Mouse (Mus musculus): ENCODE results near the gene Hoxa13. TPM values are rescaled to one million over a fixed set of nuclear protein-coding genes. Genes with fewer than 3 reads are reported as not detected.

The Hoxa13 gene
- total RNA-seq, 2 experiments from 2014 or later: not detected

DNA sequence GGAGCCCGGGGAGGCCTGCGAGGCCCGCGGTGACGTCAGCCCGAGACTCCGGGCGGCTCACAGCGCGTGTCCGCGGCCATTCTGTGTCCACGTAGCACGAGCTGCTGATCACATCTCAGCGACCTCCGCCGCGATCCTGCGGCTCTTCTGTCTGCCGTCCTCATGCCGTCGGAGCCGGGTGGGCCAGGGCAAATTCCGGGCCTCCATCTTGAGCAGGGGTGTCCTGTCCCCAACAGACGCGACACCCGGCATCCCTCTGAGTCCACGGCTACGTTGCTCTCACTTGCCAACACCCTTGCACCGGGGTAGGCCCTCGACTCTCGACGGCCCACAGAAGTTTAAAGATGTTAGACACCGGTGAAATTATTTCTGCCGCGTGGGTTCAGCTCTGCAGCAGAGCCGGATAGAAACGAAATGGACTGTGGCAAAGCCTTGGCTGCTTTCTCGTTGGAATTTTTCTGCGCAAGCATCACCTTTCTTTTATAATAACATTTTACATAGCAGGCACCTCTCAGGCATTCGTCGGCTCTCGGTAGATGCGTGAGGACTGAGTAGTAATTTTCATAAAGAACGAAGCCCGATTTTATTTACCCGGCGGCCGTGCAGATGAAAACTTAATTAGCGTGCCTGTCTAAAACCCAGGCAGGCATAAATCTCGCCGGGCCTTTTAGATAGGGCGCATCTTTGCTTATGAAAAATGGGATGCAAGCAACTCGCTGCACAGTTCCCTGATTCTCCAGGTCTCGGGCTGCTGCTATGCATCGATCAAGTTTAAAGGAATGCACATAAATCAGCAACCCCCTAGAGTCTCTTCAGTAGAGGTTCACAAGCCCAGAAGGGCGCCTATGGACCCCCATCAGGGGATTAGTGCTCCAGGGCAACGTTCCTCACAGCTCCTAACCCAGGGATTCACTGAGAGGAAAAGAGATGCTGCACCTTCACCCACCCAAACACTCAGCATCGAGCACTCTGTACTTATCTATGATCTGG is 6.9 kb downstream of the Hoxa13 start:
- no peak for ATAC-seq (replicated peaks; ENCODE audit: low FRiP score, poor library complexity, severe bottlenecking)

DNA sequence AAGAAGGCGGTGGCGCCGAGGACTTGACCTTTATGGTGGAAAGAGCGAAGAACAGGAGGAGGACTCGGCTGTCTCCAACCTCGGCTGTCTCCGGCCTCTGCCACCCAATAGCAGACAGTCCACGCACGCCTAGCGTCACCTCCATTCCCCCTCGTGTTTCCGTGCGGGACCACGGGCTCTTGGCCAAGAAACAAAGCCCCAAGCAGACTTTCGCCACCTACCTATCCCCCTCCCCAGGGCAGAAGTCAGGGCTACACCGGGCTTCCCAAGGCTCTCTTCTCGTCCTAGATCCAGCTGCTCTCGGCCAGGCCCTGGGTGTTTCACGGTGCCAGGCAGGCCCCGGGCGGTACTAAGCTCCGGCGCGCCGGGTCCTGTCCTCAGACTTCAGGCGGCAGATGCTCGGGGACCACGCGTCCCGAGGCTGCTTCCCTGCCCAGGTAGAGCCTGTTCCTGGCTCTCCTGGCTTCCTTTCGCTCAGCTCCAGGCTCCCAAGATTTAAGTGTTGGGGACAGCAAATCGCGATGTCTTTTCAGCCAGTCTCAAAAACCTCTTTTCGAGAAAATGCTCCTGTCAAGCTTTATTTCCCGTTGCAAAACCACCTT is 7.8 kb downstream of the Hoxa13 start:
- ATAC-seq (replicated peaks; ENCODE audit: low FRiP score, poor library complexity, severe bottlenecking): no peak

DNA sequence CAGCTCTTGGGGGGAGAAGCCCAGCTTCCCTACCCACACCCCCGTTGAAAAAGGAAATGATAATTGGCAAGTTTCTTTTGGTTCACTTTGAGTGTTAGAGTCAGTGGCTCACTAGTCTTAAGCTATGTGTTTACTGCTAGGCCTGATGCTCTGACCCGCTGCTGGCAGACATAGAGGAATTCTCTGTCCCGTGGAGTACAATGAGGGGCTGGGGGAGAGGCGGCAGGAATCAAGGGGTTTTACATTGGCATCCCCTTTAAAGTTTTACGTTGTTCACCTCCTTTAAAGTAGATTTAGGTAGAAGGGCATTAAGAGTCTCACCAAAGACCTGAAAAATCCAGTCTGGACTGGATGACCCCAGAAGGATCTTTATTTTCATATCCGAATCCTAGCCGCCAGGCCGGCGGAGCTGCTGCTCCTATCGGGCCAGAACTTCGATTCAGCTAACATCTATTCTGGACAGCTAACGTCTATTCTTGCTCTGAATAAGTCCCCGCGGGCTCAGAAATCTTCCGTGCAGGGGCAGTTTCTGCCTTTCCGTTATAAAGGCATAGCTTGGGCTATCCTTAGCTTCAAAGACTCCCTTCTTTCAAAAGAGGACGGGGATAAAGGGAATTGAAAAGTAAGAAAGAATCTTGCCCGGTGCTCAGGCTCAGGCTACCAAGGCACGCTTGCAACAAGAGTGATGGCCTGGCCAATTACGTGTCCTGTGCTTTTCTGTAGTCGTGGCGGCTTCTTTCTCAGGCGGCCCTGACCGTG is 8.5 kb downstream of the Hoxa13 start:
- no peak for ATAC-seq (replicated peaks; ENCODE audit: low FRiP score, poor library complexity, severe bottlenecking)

DNA sequence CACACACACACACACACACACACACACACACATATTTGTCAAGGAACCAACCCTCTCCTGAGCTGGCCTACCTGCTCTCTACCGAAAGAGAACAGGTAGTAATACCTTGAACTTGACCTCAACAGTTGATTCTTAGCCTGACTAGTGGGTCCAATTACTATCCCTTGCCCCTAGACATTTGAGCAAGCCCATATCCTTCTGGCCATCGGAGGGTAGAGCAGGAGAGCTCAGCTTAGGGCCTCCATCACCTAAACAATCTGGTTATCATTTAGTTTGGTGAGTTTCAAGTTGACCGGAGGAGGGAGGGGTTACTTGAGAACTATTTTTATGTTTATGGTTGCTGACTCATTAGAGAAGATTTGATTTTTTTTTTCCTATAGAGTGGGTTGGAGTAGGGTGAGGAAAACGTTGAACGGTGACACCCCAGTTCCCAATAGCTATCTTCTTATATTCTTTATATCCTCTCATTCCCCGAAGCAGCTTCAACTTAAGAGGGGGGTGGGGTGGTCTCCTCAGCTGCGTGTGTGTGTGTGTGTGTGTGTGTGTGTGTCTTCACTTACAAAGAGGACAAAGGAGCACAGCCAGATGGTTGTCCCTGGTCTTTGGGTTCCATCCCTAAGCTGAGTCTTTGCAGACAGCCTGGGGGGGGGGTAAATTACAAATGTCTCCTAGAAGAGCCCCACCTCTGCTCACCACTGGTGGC is 9.4 kb downstream of the Hoxa13 start:
- ATAC-seq (replicated peaks; ENCODE audit: low FRiP score, poor library complexity, severe bottlenecking): no peak

DNA sequence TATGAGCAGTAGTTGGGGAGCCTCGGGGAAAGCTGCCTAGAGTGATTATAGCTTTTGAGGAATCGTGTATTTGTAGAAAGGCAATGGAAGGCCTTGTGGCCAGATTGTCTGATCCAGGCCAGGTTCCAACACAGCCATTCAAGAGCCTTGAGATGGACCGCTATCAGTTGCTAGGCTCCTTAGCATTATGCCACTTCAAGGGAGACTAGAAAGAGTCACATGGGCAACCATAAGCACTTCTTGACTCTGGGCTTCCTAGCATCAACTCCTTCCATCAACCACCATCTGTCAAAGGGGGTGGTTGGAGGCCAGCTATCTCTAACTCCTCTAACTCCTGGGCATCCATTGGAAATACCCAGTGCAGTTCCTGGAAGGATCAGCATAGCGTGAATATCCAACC is 10.9 kb downstream of the Hoxa13 start:
- ATAC-seq (replicated peaks; ENCODE audit: low FRiP score, poor library complexity, severe bottlenecking): no peak

DNA sequence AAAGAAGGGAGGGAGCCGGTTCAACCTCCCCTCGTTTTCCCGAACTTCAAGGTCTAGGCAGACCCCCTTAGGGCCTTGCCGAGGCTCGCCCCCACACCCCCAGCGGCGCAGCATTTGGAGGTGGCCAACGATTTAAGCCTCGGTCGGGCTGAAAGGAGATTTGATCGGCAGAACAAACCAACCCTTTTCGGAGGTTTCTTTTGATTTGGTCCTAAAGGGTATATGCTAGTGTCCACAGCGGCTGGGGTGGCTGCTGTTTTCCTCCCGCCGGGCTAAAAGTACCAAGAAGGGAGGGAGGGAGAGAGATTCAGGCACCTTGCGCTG is 11.3 kb downstream of the Hoxa13 start:
- ATAC-seq (replicated peaks; ENCODE audit: low FRiP score, poor library complexity, severe bottlenecking): no peak

DNA sequence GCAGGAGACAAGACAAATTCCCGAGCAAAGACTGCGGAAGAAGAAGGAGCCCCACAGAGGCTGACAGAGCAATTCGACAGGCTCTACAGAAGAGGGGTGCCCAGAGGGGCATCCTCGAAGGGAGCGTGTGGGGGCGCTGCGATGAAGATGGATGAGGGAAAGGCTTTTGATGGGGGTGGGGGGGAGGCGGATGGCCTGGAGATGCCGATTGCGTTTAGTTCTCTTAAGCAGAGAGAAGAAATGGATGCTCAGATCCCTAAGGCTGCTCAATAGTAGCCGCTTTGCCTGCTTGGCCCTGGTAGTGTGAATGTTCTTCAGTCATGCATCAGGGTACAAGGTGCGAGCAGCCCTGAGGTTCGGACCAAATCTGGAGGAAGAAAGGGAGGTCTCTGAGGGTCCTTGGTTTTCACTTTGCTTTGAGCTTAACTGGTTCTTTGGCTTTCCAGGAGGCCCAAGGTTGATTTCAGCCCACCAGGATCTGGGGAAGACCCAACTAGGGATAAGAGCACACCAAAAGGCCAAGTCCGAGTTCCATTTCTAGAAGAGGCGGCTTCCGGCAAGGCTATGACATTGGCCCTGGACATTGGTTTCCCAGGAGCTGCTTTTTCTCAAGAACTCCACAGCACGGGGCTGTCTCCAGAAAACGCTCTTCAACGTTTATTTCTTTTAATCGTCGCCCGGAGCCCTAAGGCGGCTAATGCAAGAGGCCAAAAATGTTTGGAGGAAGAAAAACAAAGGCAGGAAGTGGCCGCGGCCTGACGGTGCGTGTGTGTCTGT is 11.9 kb downstream of the Hoxa13 start:
- ATAC-seq (replicated peaks; ENCODE audit: low FRiP score, poor library complexity, severe bottlenecking): no peak

DNA sequence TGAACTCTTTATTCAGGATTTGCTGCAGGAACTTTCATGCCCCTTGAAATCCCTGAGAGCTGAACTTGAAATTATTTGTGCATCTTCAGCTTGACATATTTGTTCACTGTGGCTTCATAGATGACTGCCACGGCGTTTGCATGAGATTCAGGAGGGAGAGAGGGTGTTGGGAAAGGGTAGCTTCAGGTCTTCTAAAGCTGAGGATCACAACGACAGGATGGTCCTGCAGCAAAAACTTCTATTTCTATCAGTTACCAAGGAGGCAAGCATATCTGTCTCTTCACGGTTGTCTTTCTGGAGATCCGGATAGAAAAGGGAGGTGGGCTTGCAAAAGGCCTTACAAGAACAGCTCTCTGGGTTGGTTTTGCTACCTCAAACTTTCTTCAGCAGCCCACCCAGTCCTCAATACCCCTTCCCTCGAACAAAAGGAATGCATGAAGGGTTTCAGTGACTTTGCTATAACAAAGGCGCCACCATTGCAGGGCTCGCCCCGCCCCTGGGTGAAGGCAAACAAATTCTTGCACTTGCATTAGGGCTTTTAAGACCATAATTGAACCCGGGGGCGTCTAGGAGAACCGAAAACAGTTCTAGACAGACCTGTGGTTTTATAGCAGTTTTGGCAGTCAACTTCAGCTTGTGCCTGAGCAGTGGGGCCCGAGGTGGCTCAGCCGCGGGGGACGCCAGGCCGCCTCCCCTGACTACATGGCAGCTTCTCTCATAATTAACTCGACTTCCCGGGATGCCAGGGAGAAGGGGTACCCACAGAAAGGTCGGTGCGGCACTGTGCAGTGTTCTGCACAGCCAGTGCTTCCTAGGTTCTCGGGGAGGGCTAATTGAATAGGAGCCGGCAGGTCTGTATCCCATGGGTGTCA is 12.7 kb downstream of the Hoxa13 start:
- ATAC-seq (replicated peaks; ENCODE audit: low FRiP score, poor library complexity, severe bottlenecking): no peak

DNA sequence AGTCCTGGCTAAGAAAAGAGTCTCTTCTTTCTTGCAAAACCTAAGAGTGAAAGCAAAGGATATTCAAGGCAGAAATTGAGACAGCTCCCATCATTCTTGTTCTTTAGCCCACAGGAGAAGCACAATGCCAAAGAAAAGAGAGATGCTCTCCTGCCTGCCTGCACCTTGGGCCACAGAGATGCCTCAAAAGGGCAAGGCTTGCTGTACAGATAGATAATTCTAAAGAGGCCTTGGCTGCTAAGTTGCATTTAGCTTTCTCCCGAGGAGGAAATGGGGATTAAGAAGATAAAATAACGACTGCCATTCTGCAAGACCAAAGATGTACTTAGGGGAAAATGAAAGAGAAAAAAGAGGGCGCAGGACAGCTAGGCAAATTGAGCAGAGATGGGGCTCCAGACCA is 13.8 kb downstream of the Hoxa13 start:
- ATAC-seq (replicated peaks; ENCODE audit: low FRiP score, poor library complexity, severe bottlenecking): no peak

DNA sequence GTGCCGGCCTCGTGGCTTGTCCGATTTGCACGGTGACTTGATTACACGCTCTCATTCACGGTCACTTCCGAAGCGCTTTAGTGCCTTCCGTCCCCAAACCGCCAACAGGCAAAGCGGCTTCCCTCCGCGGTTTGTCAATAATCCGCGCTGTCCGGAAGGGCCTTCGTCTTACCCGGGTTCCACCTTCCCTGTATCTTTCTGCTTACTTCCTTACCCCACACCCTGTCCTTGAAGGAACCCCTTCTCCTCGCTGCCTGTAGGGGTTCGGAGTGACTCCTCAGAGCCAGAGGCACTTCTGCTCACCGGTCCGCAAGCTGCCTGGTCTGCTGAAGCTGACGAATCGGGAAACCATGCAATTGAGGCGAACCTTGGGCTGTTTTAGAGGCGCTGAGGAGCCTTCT is 14.3 kb downstream of the Hoxa13 start:
- no peak for ATAC-seq (replicated peaks; ENCODE audit: low FRiP score, poor library complexity, severe bottlenecking)

DNA sequence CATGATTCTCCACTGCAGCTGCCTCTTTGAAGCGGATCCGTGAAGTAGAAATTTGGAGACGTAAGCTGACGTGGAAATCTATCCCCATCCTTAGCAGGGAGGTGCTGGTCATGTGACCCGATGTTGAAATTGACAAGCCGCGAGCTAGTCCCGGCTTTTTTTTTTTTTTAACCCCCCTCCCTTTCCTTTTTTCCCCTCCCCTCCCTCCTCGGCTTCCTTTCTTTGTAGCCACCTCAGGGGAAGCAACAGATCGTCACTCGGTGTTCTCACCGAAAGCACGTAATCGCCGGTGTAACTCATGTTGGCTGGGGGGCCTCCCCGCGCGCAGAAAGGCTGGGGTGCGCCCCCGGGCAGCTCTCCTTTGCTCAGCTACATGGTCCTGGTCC is 14.9 kb downstream of the Hoxa13 start, which contains the start of gene Hoxa11:
Gene Hoxa11, minus strand, starts transcription at position 54 of the 386 bp plus-strand sequence.
- ATAC-seq (replicated peaks; ENCODE audit: low FRiP score, poor library complexity, severe bottlenecking): no peak

DNA sequence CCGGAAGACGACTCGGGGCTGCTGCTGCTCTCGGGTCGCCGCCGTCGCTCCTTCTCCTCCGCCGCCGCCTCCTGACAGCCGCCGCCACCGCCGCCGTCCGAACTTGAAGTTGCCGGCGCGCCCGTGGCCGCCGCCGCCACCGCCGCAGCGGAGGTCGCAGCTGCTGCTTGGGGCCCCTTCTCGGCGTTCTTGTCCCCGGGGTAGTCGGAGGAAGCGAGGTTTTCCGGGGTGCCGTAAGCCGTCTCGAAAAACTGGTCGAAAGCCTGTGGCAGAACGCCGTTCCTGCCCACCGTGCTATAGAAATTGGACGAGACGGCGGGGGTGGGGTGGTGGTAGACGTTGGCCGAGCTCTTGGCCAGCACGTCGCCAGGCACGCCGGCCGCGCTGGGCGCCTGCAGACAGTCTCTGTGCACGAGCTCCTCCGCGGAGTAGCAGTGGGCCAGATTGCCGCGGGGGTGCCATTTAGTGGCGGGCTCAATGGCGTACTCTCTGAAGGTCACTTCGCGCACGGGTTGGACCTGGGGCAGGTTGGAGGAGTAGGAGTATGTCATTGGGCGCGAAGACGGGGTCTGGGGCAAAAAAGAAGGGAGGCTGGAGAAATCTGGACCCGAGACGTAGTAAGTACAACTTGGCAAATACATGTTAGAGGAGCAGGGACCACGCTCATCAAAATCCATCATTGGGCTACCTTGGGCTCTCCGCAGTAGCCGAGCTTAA is 15.5 kb downstream of the Hoxa13 start:
- ATAC-seq (replicated peaks; ENCODE audit: low FRiP score, poor library complexity, severe bottlenecking): no peak

DNA sequence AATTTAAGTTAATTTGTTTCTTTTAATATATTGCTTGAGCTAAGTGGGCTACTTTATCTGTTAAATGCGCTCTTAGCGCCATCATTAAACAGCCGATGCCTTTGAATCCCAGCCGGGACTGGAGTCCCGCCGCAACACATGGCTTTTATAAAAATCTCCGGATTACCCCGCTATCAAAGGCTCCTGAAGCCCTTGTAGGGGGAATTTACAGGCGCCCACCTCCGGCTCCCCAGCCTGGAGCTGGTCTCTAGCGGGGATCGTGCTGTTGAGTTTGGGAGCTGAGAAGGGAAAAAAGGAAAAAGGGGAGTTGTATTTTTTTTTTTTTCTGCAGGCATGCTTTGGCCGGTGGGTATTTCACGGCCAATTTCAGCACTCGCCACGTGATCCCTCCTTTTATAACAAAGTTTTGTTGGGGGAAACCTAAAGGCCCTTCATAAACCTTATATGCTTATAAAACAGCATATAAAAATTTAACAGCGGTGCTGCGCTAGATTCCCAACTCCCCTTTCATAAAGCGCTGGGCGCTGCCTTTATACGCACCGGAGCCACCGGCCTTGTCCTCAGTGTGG is 16.1 kb downstream of the Hoxa13 start:
- no peak for ATAC-seq (replicated peaks; ENCODE audit: low FRiP score, poor library complexity, severe bottlenecking)

DNA sequence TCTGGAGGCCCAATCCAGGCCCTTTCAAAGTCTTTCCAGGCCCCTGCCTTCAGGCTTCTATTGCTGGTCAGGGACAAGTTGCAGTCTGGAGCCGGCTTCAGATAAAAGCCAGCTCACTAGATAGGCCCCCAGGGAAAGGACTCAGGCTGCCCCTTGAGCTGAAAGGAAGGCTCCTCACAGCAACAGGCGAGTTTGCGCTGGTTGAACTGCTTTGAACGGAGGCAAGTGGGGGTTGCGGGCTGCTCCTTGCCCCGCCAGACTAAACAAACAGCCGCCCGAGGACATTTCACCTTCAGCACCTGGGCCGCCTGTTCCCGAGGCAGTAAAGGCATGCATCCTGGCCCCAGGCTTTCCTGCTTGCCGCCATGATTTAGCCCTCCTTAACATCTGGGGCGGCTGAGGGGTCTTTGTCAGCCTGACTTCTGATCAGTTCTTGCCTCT is 17.0 kb downstream of the Hoxa13 start:
- ATAC-seq (replicated peaks; ENCODE audit: low FRiP score, poor library complexity, severe bottlenecking): no peak

DNA sequence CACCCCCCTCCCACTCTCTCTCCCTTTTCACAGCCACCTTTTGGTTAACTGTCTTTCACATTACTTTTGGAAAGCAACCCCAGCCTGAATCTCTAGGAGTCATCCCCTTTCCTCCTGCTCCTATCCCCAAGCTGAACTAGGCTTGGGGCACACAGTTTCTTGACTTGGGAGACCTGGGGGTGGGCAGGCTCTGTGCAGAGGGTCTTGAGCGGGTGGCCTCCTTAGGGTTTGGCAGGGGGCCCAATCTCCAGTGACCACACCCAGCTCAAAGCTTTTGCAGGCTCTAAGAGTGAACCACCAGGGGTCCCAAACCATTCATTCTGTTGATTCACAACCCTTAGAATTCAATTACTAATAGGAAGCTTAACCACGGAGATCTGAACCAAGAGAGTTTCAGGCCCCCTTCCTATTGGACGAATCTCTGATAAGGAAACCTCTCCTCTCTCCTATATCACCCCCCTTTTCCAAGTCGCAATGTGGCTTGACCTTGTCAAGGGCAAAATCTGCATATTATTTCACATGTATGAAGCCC is 17.8 kb downstream of the Hoxa13 start:
- no peak for ATAC-seq (replicated peaks; ENCODE audit: low FRiP score, poor library complexity, severe bottlenecking)

DNA sequence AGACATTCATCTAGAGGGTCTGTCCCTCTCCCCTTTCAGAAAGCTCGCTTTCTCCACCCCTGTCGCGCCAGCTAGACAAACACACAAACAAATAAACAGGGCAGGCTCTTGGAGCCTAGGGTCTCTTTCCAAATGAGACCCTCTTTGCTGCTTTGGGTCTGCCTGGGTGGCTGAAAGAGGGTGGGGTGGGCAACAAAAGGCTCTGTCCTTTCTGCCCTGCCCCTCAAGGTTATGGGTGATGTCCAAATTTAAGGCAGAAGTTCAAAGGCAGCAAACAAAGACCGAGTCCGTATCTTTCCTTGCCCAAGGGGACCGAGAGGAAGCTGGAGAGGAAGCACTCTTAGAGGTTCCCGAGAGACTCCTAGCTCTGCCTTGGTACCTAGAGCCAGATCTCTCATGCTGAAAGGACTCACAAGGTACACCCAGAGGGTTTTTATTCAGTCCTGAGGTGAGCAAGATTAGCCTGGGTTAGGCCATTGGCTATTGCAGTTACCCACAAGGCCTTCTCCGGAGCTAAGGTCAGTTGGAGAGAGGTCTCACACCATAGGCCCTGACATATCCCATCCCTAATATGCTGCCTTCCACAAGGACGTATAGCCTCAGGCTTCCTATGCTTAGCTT is 19.6 kb downstream of the Hoxa13 start:
- ATAC-seq (replicated peaks; ENCODE audit: low FRiP score, poor library complexity, severe bottlenecking): no peak

All from erythroid progenitor cell, adult 5-6 weeks (primary cell).